Mouse (Mus musculus): ENCODE data around the gene Hadha.

DNA sequence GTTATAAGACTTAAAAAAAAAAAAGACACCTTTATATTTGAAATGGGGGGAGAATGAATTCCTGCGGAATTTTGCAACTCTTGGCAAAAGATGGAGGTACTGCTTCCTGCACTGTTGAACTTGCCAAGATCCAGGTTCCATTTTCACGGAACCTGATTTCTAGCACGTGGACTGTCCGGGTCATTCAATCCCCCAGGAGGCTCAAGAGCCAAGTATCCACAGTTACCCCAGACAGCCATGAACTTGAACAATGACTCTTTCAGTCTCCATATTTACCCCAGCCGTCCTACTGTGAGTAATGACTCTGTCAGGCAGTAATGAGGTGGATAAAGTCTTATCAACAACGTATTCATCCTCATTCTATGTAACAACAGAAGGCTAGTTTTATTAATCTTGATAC, 8.4 kb downstream of the Hadha start:
- TF ChIP-seq CTCF (IDR thresholded peaks at IDR 0.05; ENCODE audit: control insufficient read depth, insufficient read depth, insufficient replicate concordance, low read depth, low read length) (no peak), POLR2A (IDR thresholded peaks at IDR 0.05; ENCODE audit: control insufficient read depth, low read depth, low read length) (no peak)
